Mouse (Mus musculus) myocyte (in vitro differentiated cells): ENCODE data around the gene Mroh2a.

Source experiments
- CEBPB ChIP-seq: IDR thresholded peaks from 2 replicates; pipeline ENCODE4 v1.6.1; 2011; ENCODE audit warnings: mild to moderate bottlenecking, moderate library complexity; ENCODE audit not compliant: poor library complexity, insufficient read depth, severe bottlenecking
- E2F4 ChIP-seq: IDR thresholded peaks from one replicate; pipeline ENCODE4 v1.6.1; 2011; ENCODE audit warnings: mild to moderate bottlenecking, control low read depth, moderate library complexity; ENCODE audit not compliant: insufficient read depth
- MYOG ChIP-seq, 3 experiments: IDR thresholded peaks; one replicate each; pipeline ENCODE4 v1.6.1; 2011; ENCODE audit warnings: control low read depth in 2 of 3, low read depth in 2 of 3, mild to moderate bottlenecking in 2 of 3; ENCODE audit not compliant: insufficient read length in 2 of 3, control insufficient read depth in 1 of 3, insufficient read depth in 1 of 3
- POLR2A ChIP-seq: IDR thresholded peaks from one replicate; pipeline ENCODE4 v1.6.1; 2011; ENCODE audit warnings: low read depth, mild to moderate bottlenecking, control low read depth, moderate library complexity; ENCODE audit not compliant: insufficient read length
- POLR2AphosphoS2 ChIP-seq: IDR thresholded peaks from one replicate; pipeline ENCODE4 v1.6.1; 2011; ENCODE audit warnings: low read depth, control low read depth; ENCODE audit not compliant: insufficient read length
- REST ChIP-seq: IDR thresholded peaks from one replicate; pipeline ENCODE4 v1.6.1; 2011; ENCODE audit warnings: mild to moderate bottlenecking, control low read depth, moderate library complexity; ENCODE audit not compliant: insufficient read depth, insufficient read length
- TCF12 ChIP-seq: IDR thresholded peaks from one replicate; pipeline ENCODE4 v1.6.1; 2011; ENCODE audit warnings: mild to moderate bottlenecking, control low read depth; ENCODE audit not compliant: poor library complexity, insufficient read depth, severe bottlenecking
- USF1 ChIP-seq: IDR thresholded peaks from one replicate; pipeline ENCODE4 v1.6.1; 2011; ENCODE audit warnings: low read depth, mild to moderate bottlenecking, control low read depth, moderate library complexity

GRCm38 (mm10) chr1:88230981-88231802, 4.4 kb downstream of the Mroh2a start:
- TF ChIP-seq POLR2A (no peak), MYOG (IDR thresholded peaks at IDR 0.05; ENCODE audit: control insufficient read depth in 1 of 3, insufficient read depth in 1 of 3, insufficient read length in 2 of 3, low read depth in 2 of 3) (no peak), USF1 (no peak), E2F4 (no peak), TCF12 (no peak), REST (no peak), POLR2AphosphoS2 (no peak), CEBPB (no peak)
